Mouse (Mus musculus): ENCODE data around the gene Shank1.

- TF ChIP-seq GATA1 (IDR thresholded peaks at IDR 0.05; ENCODE audit: borderline replicate concordance, low read length) (no peak), FLI1 (IDR thresholded peaks at IDR 0.05; ENCODE audit: low read length) (no peak)
Measured at GRCm38 (mm10) chr7:44304463-44304774, 5.6 kb upstream of the Shank1 start.
